In the genomic region with DNA sequence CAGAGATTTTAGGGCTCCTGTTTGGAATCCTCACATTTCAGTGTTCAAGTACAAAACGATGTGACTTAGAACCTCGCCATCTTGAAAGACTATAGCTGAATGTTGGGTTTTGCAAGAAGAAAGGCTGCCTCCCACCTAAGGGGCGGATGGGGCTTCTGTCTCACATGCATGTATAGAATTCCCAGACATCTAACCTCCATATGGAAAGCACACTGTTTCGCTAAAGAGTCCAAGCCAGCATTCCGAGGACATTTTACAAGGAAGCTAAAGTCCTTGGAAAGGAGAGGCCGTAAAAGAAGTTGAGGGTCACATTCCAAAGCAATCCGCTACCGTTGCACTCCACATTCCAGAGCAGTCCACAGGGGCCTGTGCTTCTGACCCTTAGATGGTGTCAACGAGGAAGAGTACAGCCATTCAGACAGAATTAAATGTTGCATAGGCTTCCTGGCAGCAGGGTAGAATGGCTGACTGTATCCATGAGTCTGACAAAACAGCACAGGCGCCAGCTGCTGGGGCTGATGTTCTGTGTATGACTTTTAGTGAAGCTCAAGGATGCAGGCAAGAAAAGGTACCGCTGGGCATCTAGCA, we compare ENCODE assay signal across 13 mouse cellular contexts.
DNase-seq lines count a peak whose midpoint lies in the region; ATAC-seq and TF ChIP-seq lines count a peak whose summit lies in the region.
"Had no signal": no experiment of that assay in that cellular context is flagged by ENCODE, and none has a peak within 500 bp of the region (broad histone marks: within the 10 kb centered on the region; RNA-seq: fewer than 3 reads in every experiment).

No protein-coding gene starts in this region.

- TF ChIP-seq CTCF in lung, postnatal 0 days (IDR thresholded peaks at IDR 0.05) = no peak
- TF ChIP-seq CTCF in lung, adult 2 months (IDR thresholded peaks at IDR 0.05; ENCODE audit: insufficient read depth, low read length) = no peak

- H3K27ac ChIP-seq in lung, postnatal 0 days (ENCODE audit: low read length) = no peak overlapping the region
- no peak overlapping the region for H3K27ac ChIP-seq in kidney, embryonic 14.5 days (ENCODE audit: low read depth, low read length)
- H3K27ac ChIP-seq in limb, embryonic 15.5 days = peak overlapping the region; percentile 40; the same call in 1 of the 2 replicates
- H3K27ac ChIP-seq: hindbrain, embryonic 15.5 days had no signal

- H3K36me3 ChIP-seq in lung, postnatal 0 days (ENCODE audit: insufficient read depth, low read length) = no peaks in the 10 kb centered on the region
- H3K36me3 ChIP-seq in kidney, embryonic 14.5 days (ENCODE audit: control insufficient read depth, insufficient read depth, low read length) = no peaks in the 10 kb centered on the region
- H3K36me3 ChIP-seq in limb, embryonic 15.5 days = no peaks in the 10 kb centered on the region
- H3K36me3 ChIP-seq: hindbrain, embryonic 15.5 days had no signal

- TF ChIP-seq POLR2A in lung, adult 2 months (IDR thresholded peaks at IDR 0.05; ENCODE audit: borderline replicate concordance, extremely low read depth, low read depth, low read length) = no peak

- WGBS in lung, postnatal 0 days = 63% methylated on average over 11 of the region's 11 CpGs
- 76% methylated on average over 11 of the region's 11 CpGs for WGBS in lung, adult 2 months
- WGBS in kidney, embryonic 14.5 days = 64% methylated on average over 11 of the region's 11 CpGs
- 47% methylated on average over 11 of the region's 11 CpGs for WGBS in limb, embryonic 15.5 days

- peak; percentile 38; the same call in 1 of the 2 replicates for ATAC-seq in lung, postnatal 0 days
- ATAC-seq in kidney, embryonic 14.5 days (ENCODE audit: low FRiP score, low TSS enrichment) = 0 out of 2 replicates have a peak, but pooled peaks have one; percentile 44
- ATAC-seq in limb, embryonic 15.5 days (ENCODE audit: insufficient number of reproducible peaks, low FRiP score, low TSS enrichment, low read depth) = no peak

- no peaks in the 10 kb centered on the region for H3K9me3 ChIP-seq in lung, postnatal 0 days (ENCODE audit: low read length)
- H3K9me3 ChIP-seq in kidney, embryonic 14.5 days (ENCODE audit: control insufficient read depth, low read length) = no peaks in the 10 kb centered on the region
- H3K9me3 ChIP-seq in limb, embryonic 15.5 days = no peaks in the 10 kb centered on the region
- H3K9me3 ChIP-seq: hindbrain, embryonic 15.5 days had no signal

- peak; percentile 8 for DNase-seq in adrenal gland, postnatal 10 days
- no peak for DNase-seq in adrenal gland, postnatal 36 days
- DNase-seq in lung, postnatal 0 days (ENCODE audit: low spot score) = no peak
- no peak for DNase-seq in lung, adult 2 months
- DNase-seq in cerebellum, adult 9-11 months = no peak
- DNase-seq in thymus, postnatal 14 days = no peak
- DNase-seq: adrenal gland, postnatal 25 days; cerebellum, adult 8-10 months; lung, postnatal 10 days; thymus, adult 2 months had no signal

- no peak for TF ChIP-seq EP300 in lung, postnatal 0 days (IDR thresholded peaks at IDR 0.05)

- H3K9ac ChIP-seq in lung, postnatal 0 days (replicated peaks; ENCODE audit: low read depth) = no peak overlapping the region
- no peak overlapping the region for H3K9ac ChIP-seq in kidney, embryonic 14.5 days (ENCODE audit: low read depth, low read length)
- no peak overlapping the region for H3K9ac ChIP-seq in limb, embryonic 15.5 days
- H3K9ac ChIP-seq: hindbrain, embryonic 15.5 days had no signal

- H3K4me1 ChIP-seq in lung, postnatal 0 days (ENCODE audit: insufficient read depth, low read depth, low read length) = no peaks in the 10 kb centered on the region; the same call in 1 of the 2 replicates
- H3K4me1 ChIP-seq in lung, adult 2 months (ENCODE audit: control insufficient read depth, insufficient read depth, low read length) = peaks cover 4% of the 10 kb centered on the region; the same call in 1 of the 2 replicates
- H3K4me1 ChIP-seq in kidney, embryonic 14.5 days (ENCODE audit: control insufficient read depth, insufficient read depth, low read length) = no peaks in the 10 kb centered on the region
- peaks cover 7% of the 10 kb centered on the region for H3K4me1 ChIP-seq in limb, embryonic 15.5 days

- no peak overlapping the region for H3K4me3 ChIP-seq in lung, postnatal 0 days (ENCODE audit: low read depth, low read length)
- H3K4me3 ChIP-seq in lung, adult 2 months (replicated peaks; ENCODE audit: extremely low read depth, low read depth, low read length) = no peak overlapping the region
- H3K4me3 ChIP-seq in kidney, embryonic 14.5 days (ENCODE audit: low read length) = no peak overlapping the region
- H3K4me3 ChIP-seq in limb, embryonic 15.5 days = no peak overlapping the region
- H3K4me3 ChIP-seq: hindbrain, embryonic 15.5 days had no signal

- H3K27me3 ChIP-seq in lung, postnatal 0 days (replicated peaks; ENCODE audit: insufficient read depth, low read length) = no peaks in the 10 kb centered on the region
- no peaks in the 10 kb centered on the region for H3K27me3 ChIP-seq in kidney, embryonic 14.5 days (ENCODE audit: control insufficient read depth, insufficient read depth, low read length)
- no peaks in the 10 kb centered on the region for H3K27me3 ChIP-seq in limb, embryonic 15.5 days
- H3K27me3 ChIP-seq: hindbrain, embryonic 15.5 days had no signal

- H3K4me2 ChIP-seq in lung, postnatal 0 days (replicated peaks; ENCODE audit: low read depth, low read length) = no peak overlapping the region
- H3K4me2 ChIP-seq in kidney, embryonic 14.5 days (replicated peaks; ENCODE audit: low read depth, low read length) = no peak overlapping the region
- H3K4me2 ChIP-seq in limb, embryonic 15.5 days = no peak overlapping the region
- H3K4me2 ChIP-seq: hindbrain, embryonic 15.5 days had no signal
